Mouse (Mus musculus): Measurements from ENCODE around the gene Acaa1a. TPM values are rescaled to one million over a fixed set of nuclear protein-coding genes. Genes with fewer than 3 reads are reported as not detected.
"Not testable (repeated sequence)": the region's sequence is repeated elsewhere in the genome, so short reads cannot be mapped to it uniquely, and the experiment has no call there.

Gene Acaa1a
- total RNA-seq, 1 experiment from 2014 or later = 16.2 TPM

GRCm38 (mm10) chr9:119365284-119365683 is 25.8 kb downstream of the Acaa1a start, which contains the start of gene Slc22a14:
TSS of gene Slc22a14 (minus strand) at chr9:119365553.
- ATAC-seq (replicated peaks in 1 of 2; ENCODE audit: insufficient read depth in 1 of 2, low FRiP score in 2 of 2, low TSS enrichment in 1 of 2, low read depth in 1 of 2, poor library complexity in 2 of 2, severe bottlenecking in 2 of 2) = peak; percentile 39 to 57; a peak in 2 of 4 replicates

GRCm38 (mm10) chr9:119368367-119368766 is 28.9 kb downstream of the Acaa1a start:
- ATAC-seq (replicated peaks in 1 of 2; ENCODE audit: insufficient read depth in 1 of 2, low FRiP score in 2 of 2, low TSS enrichment in 1 of 2, low read depth in 1 of 2, poor library complexity in 2 of 2, severe bottlenecking in 2 of 2) = no peak

DNA sequence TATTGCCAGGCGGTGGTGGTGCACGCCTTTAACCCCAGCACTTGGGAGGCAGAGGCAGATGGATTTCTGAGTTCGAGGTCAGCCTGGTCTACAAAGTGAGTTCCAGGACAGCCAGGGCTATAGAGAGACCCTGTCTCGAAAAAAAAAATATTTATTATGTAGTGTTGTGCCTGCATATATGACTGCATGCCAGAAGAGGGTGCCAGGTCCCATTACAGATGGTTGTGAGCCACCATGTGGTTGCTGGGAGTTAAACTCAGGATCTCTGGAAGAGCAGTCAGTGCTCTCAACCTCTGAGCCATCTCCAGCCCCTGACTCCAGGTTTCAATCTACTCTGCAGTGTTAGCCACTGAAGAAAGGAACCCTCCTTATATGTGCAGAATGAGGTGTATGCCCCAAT is 31.3 kb downstream of the Acaa1a start:
- not testable (repeated sequence) for ATAC-seq (replicated peaks in 1 of 2; ENCODE audit: insufficient read depth in 1 of 2, low FRiP score in 2 of 2, low TSS enrichment in 1 of 2, low read depth in 1 of 2, poor library complexity in 2 of 2, severe bottlenecking in 2 of 2)

GRCm38 (mm10) chr9:119371251-119371650 is 31.8 kb downstream of the Acaa1a start:
- ATAC-seq (replicated peaks in 1 of 2; ENCODE audit: insufficient read depth in 1 of 2, low FRiP score in 2 of 2, low TSS enrichment in 1 of 2, low read depth in 1 of 2, poor library complexity in 2 of 2, severe bottlenecking in 2 of 2) = no peak

DNA sequence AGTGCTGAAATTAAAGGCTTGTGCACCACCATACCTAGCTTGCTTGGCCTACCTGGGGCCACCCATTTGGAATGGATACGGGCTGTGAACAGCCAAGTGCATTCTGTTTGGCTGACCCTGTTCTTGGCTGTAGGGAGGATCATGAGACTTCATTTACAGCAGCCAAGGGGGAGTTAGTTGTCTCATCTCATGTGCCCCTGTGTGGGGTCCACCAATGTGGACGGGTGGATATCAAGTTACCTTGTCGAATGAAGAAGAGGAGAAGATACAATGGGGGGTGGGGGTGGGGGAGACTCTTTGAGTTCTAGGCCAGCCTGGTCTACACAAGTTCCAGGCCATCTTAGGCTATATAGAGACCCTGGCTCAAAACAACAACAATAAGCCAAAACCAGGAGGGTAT is 35.5 kb downstream of the Acaa1a start:
- ATAC-seq (replicated peaks in 1 of 2; ENCODE audit: insufficient read depth in 1 of 2, low FRiP score in 2 of 2, low TSS enrichment in 1 of 2, low read depth in 1 of 2, poor library complexity in 2 of 2, severe bottlenecking in 2 of 2) = no peak

DNA sequence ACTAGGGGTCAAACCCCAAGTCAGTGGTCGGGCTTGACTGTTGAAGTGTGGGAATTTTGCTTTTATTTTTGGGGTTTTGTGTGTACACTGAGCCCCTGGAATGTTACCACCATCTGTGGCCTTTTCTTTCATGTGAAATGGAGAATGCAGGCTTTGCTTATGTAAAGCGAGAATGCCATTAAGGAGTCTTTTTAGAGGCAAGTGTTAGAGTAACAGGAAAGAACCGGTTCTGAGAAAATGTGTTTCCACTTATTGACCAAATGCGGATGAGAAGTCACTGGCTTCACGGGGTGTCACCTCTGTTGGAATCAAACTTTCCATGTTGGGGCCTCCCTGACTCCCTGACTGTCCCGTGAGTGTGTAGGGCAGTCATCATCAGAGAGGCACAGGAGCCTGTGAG is 36.1 kb downstream of the Acaa1a start:
- no peak for ATAC-seq (replicated peaks in 1 of 2; ENCODE audit: insufficient read depth in 1 of 2, low FRiP score in 2 of 2, low TSS enrichment in 1 of 2, low read depth in 1 of 2, poor library complexity in 2 of 2, severe bottlenecking in 2 of 2)

- ATAC-seq (replicated peaks in 1 of 2; ENCODE audit: insufficient read depth in 1 of 2, low FRiP score in 2 of 2, low TSS enrichment in 1 of 2, low read depth in 1 of 2, poor library complexity in 2 of 2, severe bottlenecking in 2 of 2) = no peak; a peak in 1 of 4 replicates
Observed at GRCm38 (mm10) chr9:119378231-119378630, 38.8 kb downstream of the Acaa1a start.

DNA sequence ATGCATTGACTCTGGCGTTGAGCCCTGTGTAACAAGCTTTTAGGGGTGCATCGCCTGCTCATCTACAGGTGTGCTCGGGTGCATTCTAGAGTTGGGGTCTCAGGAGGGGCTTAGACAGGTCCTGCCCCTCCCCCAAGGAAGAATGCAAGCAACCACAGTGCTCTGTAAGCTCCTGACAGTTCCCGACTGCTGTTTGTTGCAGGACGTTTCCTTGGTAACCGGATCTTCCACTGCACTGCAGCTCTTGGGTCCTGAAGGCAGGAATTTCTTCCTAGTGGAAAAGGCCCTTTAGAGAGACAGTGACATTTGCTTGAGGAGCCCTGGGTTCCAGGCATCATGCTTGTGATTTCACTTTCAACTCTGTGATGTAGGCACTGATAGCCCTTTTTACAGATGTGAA is 43.1 kb downstream of the Acaa1a start:
- ATAC-seq (replicated peaks in 1 of 2; ENCODE audit: insufficient read depth in 1 of 2, low FRiP score in 2 of 2, low TSS enrichment in 1 of 2, low read depth in 1 of 2, poor library complexity in 2 of 2, severe bottlenecking in 2 of 2) = no peak

GRCm38 (mm10) chr9:119388956-119389355 is 49.5 kb downstream of the Acaa1a start:
- ATAC-seq (replicated peaks in 1 of 2; ENCODE audit: insufficient read depth in 1 of 2, low FRiP score in 2 of 2, low TSS enrichment in 1 of 2, low read depth in 1 of 2, poor library complexity in 2 of 2, severe bottlenecking in 2 of 2) = no peak

DNA sequence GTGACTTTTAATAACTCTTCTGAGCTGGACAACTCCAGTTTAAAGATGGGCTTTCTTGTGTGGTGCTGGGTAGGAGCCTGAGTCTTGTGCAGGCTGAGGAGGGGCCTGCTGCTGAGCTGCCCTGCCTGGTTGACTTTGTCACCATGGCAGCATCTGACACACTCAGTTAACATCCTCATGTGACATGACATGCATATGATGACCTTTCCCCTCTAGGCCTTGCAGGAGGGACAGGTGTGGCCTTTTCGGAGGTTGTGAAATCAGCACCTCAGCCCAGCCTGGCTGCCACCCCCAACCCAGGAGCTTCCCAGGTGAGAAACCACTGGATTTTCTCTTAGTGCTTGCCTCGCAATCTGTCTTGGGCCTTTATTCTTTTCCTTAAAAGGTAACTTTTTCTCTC is 50.7 kb downstream of the Acaa1a start:
- no peak for ATAC-seq (replicated peaks in 1 of 2; ENCODE audit: insufficient read depth in 1 of 2, low FRiP score in 2 of 2, low TSS enrichment in 1 of 2, low read depth in 1 of 2, poor library complexity in 2 of 2, severe bottlenecking in 2 of 2)

- ATAC-seq (replicated peaks in 1 of 2; ENCODE audit: insufficient read depth in 1 of 2, low FRiP score in 2 of 2, low TSS enrichment in 1 of 2, low read depth in 1 of 2, poor library complexity in 2 of 2, severe bottlenecking in 2 of 2) = no peak
Observed at GRCm38 (mm10) chr9:119394808-119395207, 55.3 kb downstream of the Acaa1a start.

Other genes starting within 250 kb of the Acaa1a start
- gene Plcd1, start 246.2 kb upstream of the Acaa1a start, total RNA-seq (2017) = 0.50 TPM in 1 of 2 replicates, not detected in the other
- gene Dlec1, start 237.2 kb upstream of the Acaa1a start, total RNA-seq (2017) = 0.55 TPM in 1 of 2 replicates, not detected in the other
- gene Acaa1b, start 182.6 kb upstream of the Acaa1a start, total RNA-seq (2017) = not detected in 2 replicates
- not detected in 2 replicates for gene Gm47289, start 180.5 kb upstream of the Acaa1a start, total RNA-seq (2017)
- not detected in 2 replicates for gene Slc22a13, start 130.6 kb upstream of the Acaa1a start, total RNA-seq (2017)
- gene Oxsr1, start 17.2 kb upstream of the Acaa1a start, total RNA-seq (2017) = 36.1 and 48.2 TPM in 2 replicates
- gene Myd88, start 1.7 kb downstream of the Acaa1a start, total RNA-seq (2017) = 26.9 and 29.1 TPM in 2 replicates
- gene Xylb, start 17.7 kb downstream of the Acaa1a start, total RNA-seq (2017) = 1.8 and 2.3 TPM in 2 replicates
- gene Slc22a14, start 25.9 kb downstream of the Acaa1a start, total RNA-seq (2017) = not detected in 2 replicates
- gene Acvr2b, start 62.4 kb downstream of the Acaa1a start, total RNA-seq (2017) = 1.2 and 8.4 TPM in 2 replicates
- gene Exog, start 105.3 kb downstream of the Acaa1a start, total RNA-seq (2017) = 3.6 and 5.6 TPM in 2 replicates
- gene Scn5a, start 239.3 kb downstream of the Acaa1a start, total RNA-seq (2017) = not detected in 2 replicates

Data from hematopoietic stem cell, adult 5-6 weeks (primary cell).